Mouse (Mus musculus): ENCODE measurements around the gene Ing2. TPM values are rescaled to one million over a fixed set of nuclear protein-coding genes. Genes with fewer than 3 reads are reported as not detected.

Ing2 gene
- total and polyA plus RNA-seq, 3 experiments, result 18.6 to 363 (median 61.7) TPM

- TF ChIP-seq ZNF384 (IDR thresholded peaks at IDR 0.05; ENCODE audit: low read depth, low read length) (no peak), TCF12 (IDR thresholded peaks at IDR 0.05; ENCODE audit: low read depth, low read length) (peak; percentile 65; the same call in 1 of the 2 replicates), TAL1 (IDR thresholded peaks at IDR 0.05; ENCODE audit: low read length) (no peak), RAD21 (IDR thresholded peaks at IDR 0.05; ENCODE audit: low read depth, low read length) (no peak), MAFK (IDR thresholded peaks at IDR 0.05; ENCODE audit: borderline replicate concordance, low read depth, low read length) (no peak)
These were observed at the start of gene Ing2 (continued) for GRCm38 (mm10) chr8:47674777-47675710.

- Histone ChIP-seq H3K79me2 (ENCODE audit: control insufficient read depth, insufficient read depth, low read length, poor library complexity) (no peaks in the 10 kb centered on the region), H3K27ac (ENCODE audit: control insufficient read depth, low read depth, low read length) (no peak overlapping the region), H3K9ac (ENCODE audit: control insufficient read depth, low read depth, low read length, poor library complexity, severe bottlenecking) (no peak overlapping the region), H3K4me3 (ENCODE audit: control insufficient read depth in 1 of 2, insufficient read depth in 1 of 2, low read depth in 2 of 2, low read length in 2 of 2) (no peak overlapping the region), H3K9me3 (replicated peaks; ENCODE audit: insufficient read depth, low read length) (no peaks in the 10 kb centered on the region), H3K27me3 (ENCODE audit: control insufficient read depth in 1 of 2, insufficient read depth in 2 of 2, low read length in 2 of 2) (0 out of 4 replicates have a peak, but pooled peaks cover 0 to 1% of the 10 kb centered on the region in 2 experiments), H3K36me3 (ENCODE audit: control insufficient read depth in 1 of 2, insufficient read depth in 2 of 2, low read length in 2 of 2) (no peaks in the 10 kb centered on the region), H3K4me1 (ENCODE audit: control insufficient read depth in 1 of 2, insufficient read depth in 2 of 2, low read length in 2 of 2) (no peaks in the 10 kb centered on the region)
- no peak for DNase-seq (ENCODE audit: low read depth, low spot score)
- TF ChIP-seq USF2 (IDR thresholded peaks at IDR 0.05; ENCODE audit: borderline replicate concordance in 1 of 2, insufficient read depth in 1 of 2, low read depth in 1 of 2, low read length in 2 of 2) (no peak), KAT2A (conservative IDR thresholded peaks at IDR 0.05; ENCODE audit: low read depth, low read length) (no peak), MEF2A (IDR thresholded peaks at IDR 0.05; ENCODE audit: extremely low read depth, insufficient replicate concordance, low read depth, low read length, poor library complexity, severe bottlenecking) (no peak)
These were observed 46.3 kb upstream of the Ing2 start for GRCm38 (mm10) chr8:47721609-47722008.

GRCm38 (mm10) chr8:47718641-47719040, 43.3 kb upstream of the Ing2 start:
- Histone ChIP-seq H3K4me3 (ENCODE audit: control insufficient read depth in 1 of 2, insufficient read depth in 1 of 2, low read depth in 2 of 2, low read length in 2 of 2) (no peak overlapping the region), H3K9me3 (replicated peaks; ENCODE audit: insufficient read depth, low read length) (no peaks in the 10 kb centered on the region), H3K9ac (ENCODE audit: control insufficient read depth, low read depth, low read length, poor library complexity, severe bottlenecking) (no peak overlapping the region), H3K27me3 (ENCODE audit: control insufficient read depth in 1 of 2, insufficient read depth in 2 of 2, low read length in 2 of 2) (0 out of 4 replicates have a peak, but pooled peaks cover 0 to 1% of the 10 kb centered on the region in 2 experiments), H3K4me1 (ENCODE audit: control insufficient read depth in 1 of 2, insufficient read depth in 2 of 2, low read length in 2 of 2) (peaks cover 0 to 4% of the 10 kb centered on the region in 2 experiments; a peak in 2 of 4 replicates), H3K36me3 (ENCODE audit: control insufficient read depth in 1 of 2, insufficient read depth in 2 of 2, low read length in 2 of 2) (peaks cover 0 to 2% of the 10 kb centered on the region in 2 experiments; a peak in 2 of 4 replicates), H3K79me2 (ENCODE audit: control insufficient read depth, insufficient read depth, low read length, poor library complexity) (peaks cover 3% of the 10 kb centered on the region; the same call in 1 of the 2 replicates), H3K27ac (ENCODE audit: control insufficient read depth, low read depth, low read length) (no peak overlapping the region)
- TF ChIP-seq ZNF384 (IDR thresholded peaks at IDR 0.05; ENCODE audit: low read depth, low read length) (peak; percentile 44), TCF12 (IDR thresholded peaks at IDR 0.05; ENCODE audit: low read depth, low read length) (no peak), MXI1 (IDR thresholded peaks at IDR 0.05; ENCODE audit: low read depth, low read length) (no peak), POLR2A (IDR thresholded peaks at IDR 0.05; ENCODE audit: control insufficient read depth in 1 of 2, insufficient read depth in 1 of 2, low read depth in 1 of 2, low read length in 2 of 2, poor library complexity in 1 of 2) (no peak)
- no peak for DNase-seq (ENCODE audit: low read depth, low spot score)
